Mouse (Mus musculus): ENCODE measurements around the gene 9230104L09Rik. TPM values are rescaled to one million over a fixed set of nuclear protein-coding genes. Genes with fewer than 3 reads are reported as not detected.

The 9230104L09Rik gene
- polyA plus RNA-seq, 1 experiment from 2014 or later, result not detected

DNA sequence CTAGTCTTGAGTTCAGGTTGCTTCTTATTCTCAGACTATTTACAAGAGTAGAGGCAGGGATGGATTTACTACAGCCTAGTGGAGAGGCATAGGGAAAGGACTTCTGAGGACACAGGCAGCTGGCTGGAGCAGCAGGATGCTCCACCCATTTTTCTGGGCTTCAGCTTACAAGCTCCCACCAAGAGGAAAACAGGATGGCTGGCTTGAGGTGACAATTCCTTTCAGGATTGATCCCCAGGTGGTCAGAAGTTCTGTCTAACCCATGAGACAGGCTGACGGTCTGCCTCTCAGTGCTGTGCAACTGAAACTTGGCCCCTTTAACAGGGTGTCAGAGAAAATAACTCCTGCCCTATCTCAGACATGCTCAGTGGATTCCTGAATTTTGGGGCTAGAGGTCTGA, 14.4 kb upstream of the 9230104L09Rik start:
- no peaks in the 10 kb centered on the region for H3K27me3 ChIP-seq (ENCODE audit: control insufficient read depth, insufficient read depth, low read depth, low read length)
- no peak overlapping the region for H3K4me3 ChIP-seq (ENCODE audit: low read length)
- no peak overlapping the region for H3K9ac ChIP-seq (ENCODE audit: low read length)
- WGBS, result 60% methylated on average over 1 of the region's 1 CpGs
- no peak overlapping the region for H3K4me2 ChIP-seq (ENCODE audit: low read depth, low read length)
- H3K9me3 ChIP-seq (ENCODE audit: control insufficient read depth, low read length), result no peaks in the 10 kb centered on the region
- no peak for ATAC-seq (ENCODE audit: low read depth)
- no peaks in the 10 kb centered on the region for H3K36me3 ChIP-seq (ENCODE audit: control insufficient read depth, insufficient read depth, low read length)
- H3K27ac ChIP-seq (ENCODE audit: low read length), result no peak overlapping the region
- H3K4me1 ChIP-seq (replicated peaks; ENCODE audit: control insufficient read depth, insufficient read depth, low read length), result peaks cover 19% of the 10 kb centered on the region

DNA sequence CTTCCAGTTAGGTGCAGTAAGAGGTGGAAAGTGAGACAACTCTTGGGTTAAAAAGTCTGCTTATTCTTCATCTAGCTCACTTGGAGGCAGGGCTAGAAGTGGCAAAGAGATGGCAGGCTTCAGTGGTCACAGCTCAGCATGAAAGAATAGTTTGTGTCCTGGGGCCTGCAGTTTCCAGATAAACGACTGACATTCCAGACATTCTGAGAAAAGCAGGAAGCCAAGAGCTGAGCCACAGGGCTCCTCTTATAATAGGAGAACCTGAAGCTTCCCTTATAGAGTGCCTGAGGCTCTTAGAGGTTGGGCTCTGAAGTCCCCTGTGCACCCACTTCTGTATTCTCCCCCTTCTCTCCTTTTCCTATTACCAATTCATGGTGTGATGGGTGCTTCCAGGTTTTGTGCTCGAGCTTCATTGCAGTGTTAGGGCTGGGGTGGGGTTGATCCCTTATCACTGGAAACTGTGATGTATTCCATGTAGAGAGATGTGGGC, 13.8 kb upstream of the 9230104L09Rik start:
- no peak overlapping the region for H3K27ac ChIP-seq (ENCODE audit: low read length)

DNA sequence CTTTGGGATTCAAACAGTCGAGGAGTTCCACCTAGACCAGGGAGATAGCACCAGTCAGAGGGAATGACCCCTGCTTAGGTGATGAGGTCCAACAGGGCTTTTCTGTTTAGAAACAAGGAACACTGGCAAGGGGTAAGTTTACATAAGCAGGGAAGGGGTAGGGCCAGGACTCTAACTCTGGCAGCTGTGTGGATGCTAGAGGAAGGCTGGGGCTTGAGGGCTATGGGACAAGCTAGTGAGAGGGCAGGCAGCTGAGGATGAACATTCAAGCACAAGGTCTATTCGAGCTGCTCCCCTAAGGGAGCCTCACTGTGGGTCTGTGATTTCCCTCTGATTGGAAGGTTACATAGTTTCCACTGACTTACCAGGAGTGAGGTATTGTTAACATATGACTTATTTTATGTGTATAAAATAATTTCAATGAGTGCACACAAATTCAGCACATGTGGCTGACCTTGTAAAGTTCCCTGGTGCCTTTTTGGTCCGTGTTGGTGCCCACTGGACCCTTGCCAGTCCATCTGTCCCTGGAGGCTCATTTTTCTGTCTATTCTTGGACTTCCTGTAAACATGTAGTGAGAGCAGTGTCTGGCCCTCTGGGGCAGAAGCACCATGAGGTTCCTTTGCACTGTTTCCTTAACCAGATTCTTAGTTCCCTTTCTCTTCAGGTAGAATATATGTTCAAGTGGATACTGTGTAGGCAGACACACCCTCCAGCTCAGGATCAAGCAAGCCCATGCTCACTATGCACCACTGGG, 12.4 kb upstream of the 9230104L09Rik start:
- H3K9ac ChIP-seq (ENCODE audit: low read length), result no peak overlapping the region
- 20% methylated on average over 3 of the region's 3 CpGs for whole genome bisulfite sequencing
- no peaks in the 10 kb centered on the region for H3K27me3 ChIP-seq (ENCODE audit: control insufficient read depth, insufficient read depth, low read depth, low read length)
- no peak for ATAC-seq (ENCODE audit: low read depth)
- peaks cover 38% of the 10 kb centered on the region for H3K4me1 ChIP-seq (replicated peaks; ENCODE audit: control insufficient read depth, insufficient read depth, low read length)
- no peaks in the 10 kb centered on the region for H3K9me3 ChIP-seq (ENCODE audit: control insufficient read depth, low read length)
- H3K36me3 ChIP-seq (ENCODE audit: control insufficient read depth, insufficient read depth, low read length), result no peaks in the 10 kb centered on the region
- no peak overlapping the region for H3K4me2 ChIP-seq (ENCODE audit: low read depth, low read length)
- H3K4me3 ChIP-seq (ENCODE audit: low read length), result no peak overlapping the region
- peak overlapping the region; percentile 63 for H3K27ac ChIP-seq (ENCODE audit: low read length)

More for the DNA sequence above, 13.8 kb upstream of the 9230104L09Rik start:
- H3K9me3 ChIP-seq (ENCODE audit: control insufficient read depth, low read length), result no peaks in the 10 kb centered on the region
- H3K36me3 ChIP-seq (ENCODE audit: control insufficient read depth, insufficient read depth, low read length), result no peaks in the 10 kb centered on the region
- no peaks in the 10 kb centered on the region for H3K27me3 ChIP-seq (ENCODE audit: control insufficient read depth, insufficient read depth, low read depth, low read length)
- 13% methylated on average over 2 of the region's 2 CpGs for WGBS
- H3K4me1 ChIP-seq (replicated peaks; ENCODE audit: control insufficient read depth, insufficient read depth, low read length), result peaks cover 24% of the 10 kb centered on the region
- H3K4me3 ChIP-seq (ENCODE audit: low read length), result no peak overlapping the region
- H3K4me2 ChIP-seq (ENCODE audit: low read depth, low read length), result no peak overlapping the region
- no peak for ATAC-seq (ENCODE audit: low read depth)
- no peak overlapping the region for H3K9ac ChIP-seq (ENCODE audit: low read length)

DNA sequence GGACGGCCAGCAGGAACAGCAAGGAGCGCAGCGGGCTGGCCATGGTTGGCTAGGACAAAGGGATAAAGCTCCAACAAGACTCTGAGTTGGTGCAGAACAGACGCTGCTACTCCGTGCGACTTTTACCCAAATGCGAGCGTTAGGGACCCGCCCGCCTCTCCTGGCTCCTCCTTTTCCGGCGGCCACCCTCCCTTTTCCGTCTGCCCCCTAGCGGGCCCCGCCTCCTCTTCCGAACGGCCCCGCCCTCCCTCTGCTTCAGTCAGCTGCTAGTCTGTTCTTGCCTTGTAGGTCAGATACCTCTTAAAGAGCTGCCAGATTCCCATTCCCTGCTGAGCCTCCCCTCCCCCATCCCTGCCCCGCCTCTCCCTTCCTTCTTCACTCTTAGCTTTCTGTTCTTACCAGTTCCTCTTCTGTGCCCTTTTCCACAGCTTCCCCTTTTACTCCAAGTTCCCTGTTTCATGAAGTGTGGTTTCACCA, 10.5 kb upstream of the 9230104L09Rik start, which contains the start of gene Cst3:
Cst3 (minus strand) TSS at position 358 of the 477 bp plus-strand sequence.
- peak; percentile 97 for ATAC-seq (ENCODE audit: low read depth)
- H3K9ac ChIP-seq (ENCODE audit: low read length), result peak within 1 kb of the TSS; percentile 85
- H3K27me3 ChIP-seq (ENCODE audit: control insufficient read depth, insufficient read depth, low read depth, low read length), result no peaks in the 10 kb centered on the region
- peak within 1 kb of the TSS; percentile 77 for H3K4me3 ChIP-seq (ENCODE audit: low read length)
- WGBS, result under 1% methylated on average over 16 of the region's 19 CpGs
- H3K4me1 ChIP-seq (replicated peaks; ENCODE audit: control insufficient read depth, insufficient read depth, low read length), result peaks cover 38% of the 10 kb centered on the region
- peak within 1 kb of the TSS; percentile 76 for H3K4me2 ChIP-seq (ENCODE audit: low read depth, low read length)
- H3K9me3 ChIP-seq (ENCODE audit: control insufficient read depth, low read length), result no peaks in the 10 kb centered on the region
- H3K27ac ChIP-seq (ENCODE audit: low read length), result peak within 1 kb of the TSS; percentile 96
- peaks cover 13% of the 10 kb centered on the region for H3K36me3 ChIP-seq (ENCODE audit: control insufficient read depth, insufficient read depth, low read length)

DNA sequence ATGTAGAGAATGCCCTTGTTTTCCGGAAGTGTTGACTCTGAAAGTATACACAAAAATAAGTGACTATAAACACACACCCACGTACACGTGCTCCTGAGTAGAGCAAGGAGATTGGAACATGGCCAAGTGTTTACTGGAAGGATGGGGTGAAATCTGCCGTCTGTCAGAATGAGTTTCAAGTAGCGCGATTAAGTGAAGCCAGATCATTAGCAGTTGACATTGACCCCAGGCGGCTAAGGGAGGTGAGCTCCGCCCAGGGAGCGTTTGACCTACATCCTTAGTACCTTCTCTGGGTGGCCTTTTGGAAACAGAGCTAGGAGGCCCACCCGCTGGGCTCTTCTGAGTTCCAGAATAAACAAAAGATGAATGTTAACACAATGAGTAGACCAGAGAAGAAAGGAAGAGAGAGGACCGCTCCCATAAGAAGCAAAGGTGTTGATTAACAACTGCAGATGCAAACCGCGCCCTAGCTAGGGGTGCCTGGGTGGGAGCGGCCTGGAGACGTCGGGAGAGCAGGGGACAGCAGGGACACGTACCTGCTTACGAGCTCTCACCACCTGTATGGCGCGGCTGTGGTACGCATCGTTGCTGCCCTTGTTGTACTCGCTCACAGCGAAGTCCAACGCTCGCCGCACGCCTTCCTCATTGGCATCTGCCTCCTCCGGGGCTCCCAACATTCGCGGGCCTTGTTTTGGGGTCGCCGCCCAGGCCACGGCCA, 9.9 kb upstream of the 9230104L09Rik start:
- Histone ChIP-seq H3K27ac (ENCODE audit: low read length) (peak overlapping the region; percentile 96), H3K9ac (ENCODE audit: low read length) (peak overlapping the region; percentile 85), H3K4me1 (replicated peaks; ENCODE audit: control insufficient read depth, insufficient read depth, low read length) (peaks cover 38% of the 10 kb centered on the region), H3K9me3 (ENCODE audit: control insufficient read depth, low read length) (no peaks in the 10 kb centered on the region), H3K4me3 (ENCODE audit: low read length) (peak overlapping the region; percentile 77), H3K4me2 (ENCODE audit: low read depth, low read length) (peak overlapping the region; percentile 76), H3K36me3 (ENCODE audit: control insufficient read depth, insufficient read depth, low read length) (peaks cover 13% of the 10 kb centered on the region), H3K27me3 (ENCODE audit: control insufficient read depth, insufficient read depth, low read depth, low read length) (no peaks in the 10 kb centered on the region)
- WGBS, result under 1% methylated on average over 34 of the region's 34 CpGs
- peak; percentile 65 for ATAC-seq (ENCODE audit: low read depth)

DNA sequence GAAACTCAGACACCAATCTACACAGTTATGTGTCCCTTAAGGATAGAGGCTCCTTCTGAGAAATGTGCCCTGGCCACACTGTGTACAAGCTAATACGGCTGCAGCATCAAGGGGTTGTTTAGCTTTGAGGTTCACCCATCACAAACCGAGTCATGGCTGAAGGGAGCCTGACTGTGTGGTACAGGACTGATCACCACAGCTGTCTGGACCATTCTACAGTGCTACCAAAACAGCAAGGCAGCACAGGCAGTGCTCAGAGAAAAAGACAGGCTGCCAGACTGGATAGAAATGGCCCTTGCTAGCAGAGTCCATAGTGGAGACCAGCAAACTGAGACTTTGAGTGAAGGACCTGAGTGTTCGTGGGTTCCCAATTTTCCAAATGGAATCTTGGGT, 9.4 kb upstream of the 9230104L09Rik start:
- H3K27ac ChIP-seq (ENCODE audit: low read length), result peak overlapping the region; percentile 96; the same call in 1 of the 2 replicates

DNA sequence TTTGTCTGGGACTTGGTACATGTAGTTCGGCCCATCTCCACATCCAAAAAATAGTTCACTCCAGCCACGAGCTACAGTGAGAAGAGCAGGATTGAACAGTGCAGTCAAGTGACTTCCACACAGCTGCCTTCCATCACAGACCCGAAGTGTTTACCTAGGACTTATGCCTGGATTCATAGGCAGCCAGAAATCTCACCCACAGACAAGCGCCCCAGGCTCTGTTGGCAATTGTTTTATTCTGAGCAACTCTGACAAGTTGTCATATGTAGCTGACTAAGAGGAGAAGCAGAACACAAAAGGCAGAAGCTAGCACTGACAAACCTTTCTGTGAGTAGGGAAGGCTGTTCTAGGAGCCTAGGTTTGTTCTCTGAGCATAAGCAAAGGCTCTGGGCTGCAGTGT, 8.0 kb upstream of the 9230104L09Rik start:
- peak overlapping the region; percentile 77 for H3K4me3 ChIP-seq (ENCODE audit: low read length)
- no peaks in the 10 kb centered on the region for H3K27me3 ChIP-seq (ENCODE audit: control insufficient read depth, insufficient read depth, low read depth, low read length)
- no peak for ATAC-seq (ENCODE audit: low read depth)
- H3K4me2 ChIP-seq (ENCODE audit: low read depth, low read length), result peak overlapping the region; percentile 76
- H3K27ac ChIP-seq (ENCODE audit: low read length), result peak overlapping the region; percentile 23; the same call in 1 of the 2 replicates
- H3K9ac ChIP-seq (ENCODE audit: low read length), result peak overlapping the region; percentile 11; the same call in 1 of the 2 replicates
- no peaks in the 10 kb centered on the region for H3K9me3 ChIP-seq (ENCODE audit: control insufficient read depth, low read length)
- 30% methylated on average over 4 of the region's 4 CpGs for WGBS
- H3K36me3 ChIP-seq (ENCODE audit: control insufficient read depth, insufficient read depth, low read length), result peaks cover 13% of the 10 kb centered on the region
- peaks cover 32% of the 10 kb centered on the region for H3K4me1 ChIP-seq (replicated peaks; ENCODE audit: control insufficient read depth, insufficient read depth, low read length)

More for the DNA sequence above, 9.4 kb upstream of the 9230104L09Rik start:
- Histone ChIP-seq H3K9me3 (ENCODE audit: control insufficient read depth, low read length) (no peaks in the 10 kb centered on the region), H3K4me1 (replicated peaks; ENCODE audit: control insufficient read depth, insufficient read depth, low read length) (peaks cover 38% of the 10 kb centered on the region), H3K27me3 (ENCODE audit: control insufficient read depth, insufficient read depth, low read depth, low read length) (no peaks in the 10 kb centered on the region), H3K9ac (ENCODE audit: low read length) (peak overlapping the region; percentile 85), H3K36me3 (ENCODE audit: control insufficient read depth, insufficient read depth, low read length) (peaks cover 13% of the 10 kb centered on the region), H3K4me3 (ENCODE audit: low read length) (peak overlapping the region; percentile 77), H3K4me2 (ENCODE audit: low read depth, low read length) (peak overlapping the region; percentile 76)
- WGBS, result 12% methylated on average over 3 of the region's 3 CpGs
- no peak for ATAC-seq (ENCODE audit: low read depth)

DNA sequence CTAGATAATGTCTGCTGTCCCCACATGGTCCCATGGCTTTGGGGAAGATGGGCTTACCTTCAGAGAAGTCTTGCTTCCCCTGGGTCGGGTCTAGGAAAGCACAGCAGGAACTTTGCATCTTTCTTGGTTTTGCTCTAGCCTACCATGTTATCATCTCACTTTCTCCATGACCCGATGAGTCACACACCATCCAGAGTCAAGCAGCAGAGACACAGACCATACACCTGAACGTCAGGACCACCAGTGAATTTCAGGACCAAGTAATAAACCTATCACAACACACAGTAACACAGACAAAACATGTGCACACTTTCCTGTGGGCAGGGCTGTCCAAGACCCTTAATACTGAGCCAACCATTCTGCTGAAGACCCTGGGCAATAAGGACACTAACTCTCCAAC, 5.7 kb upstream of the 9230104L09Rik start:
- peaks cover 21% of the 10 kb centered on the region for H3K4me1 ChIP-seq (replicated peaks; ENCODE audit: control insufficient read depth, insufficient read depth, low read length)
- peaks cover 13% of the 10 kb centered on the region for H3K36me3 ChIP-seq (ENCODE audit: control insufficient read depth, insufficient read depth, low read length)
- H3K4me2 ChIP-seq (ENCODE audit: low read depth, low read length), result no peak overlapping the region
- no peak overlapping the region for H3K9ac ChIP-seq (ENCODE audit: low read length)
- no peaks in the 10 kb centered on the region for H3K9me3 ChIP-seq (ENCODE audit: control insufficient read depth, low read length)
- no peak for ATAC-seq (ENCODE audit: low read depth)
- H3K27me3 ChIP-seq (ENCODE audit: control insufficient read depth, insufficient read depth, low read depth, low read length), result no peaks in the 10 kb centered on the region
- no peak overlapping the region for H3K4me3 ChIP-seq (ENCODE audit: low read length)
- H3K27ac ChIP-seq (ENCODE audit: low read length), result no peak overlapping the region
- 85% methylated on average over 3 of the region's 3 CpGs for WGBS

DNA sequence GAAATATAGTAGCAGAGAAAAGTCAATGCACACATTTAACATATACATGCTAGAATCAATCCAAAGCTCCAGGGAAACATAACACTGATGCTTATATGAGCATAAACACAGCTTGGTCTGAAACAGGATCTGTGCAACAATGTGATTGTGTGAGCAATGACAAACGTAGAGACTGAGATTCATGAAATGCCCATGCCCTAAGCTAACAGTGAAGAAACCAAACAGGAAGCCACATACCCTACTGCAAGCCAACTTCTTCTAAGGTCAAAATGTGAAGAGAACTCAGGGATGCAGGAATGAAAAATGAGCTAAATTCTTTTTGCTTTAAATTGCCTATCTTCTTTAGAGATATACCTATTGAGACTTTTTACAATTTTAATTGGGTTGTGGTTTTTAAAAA, 4.1 kb upstream of the 9230104L09Rik start:
- 45% methylated on average over 1 of the region's 1 CpGs for WGBS
- no peak overlapping the region for H3K4me2 ChIP-seq (ENCODE audit: low read depth, low read length)
- H3K9ac ChIP-seq (ENCODE audit: low read length), result no peak overlapping the region
- no peak overlapping the region for H3K27ac ChIP-seq (ENCODE audit: low read length)
- H3K36me3 ChIP-seq (ENCODE audit: control insufficient read depth, insufficient read depth, low read length), result peaks cover 13% of the 10 kb centered on the region
- peaks cover 17% of the 10 kb centered on the region for H3K4me1 ChIP-seq (replicated peaks; ENCODE audit: control insufficient read depth, insufficient read depth, low read length)
- no peak overlapping the region for H3K4me3 ChIP-seq (ENCODE audit: low read length)
- no peak for ATAC-seq (ENCODE audit: low read depth)
- H3K27me3 ChIP-seq (ENCODE audit: control insufficient read depth, insufficient read depth, low read depth, low read length), result no peaks in the 10 kb centered on the region
- no peaks in the 10 kb centered on the region for H3K9me3 ChIP-seq (ENCODE audit: control insufficient read depth, low read length)

Measured in lung, embryonic 16.5 days (tissue).